Mouse (Mus musculus) Patski (cell line): ENCODE measurements around the gene Cox16. TPM values are rescaled to one million over a fixed set of nuclear protein-coding genes. Genes with fewer than 3 reads are reported as not detected.

ENCODE experiments used
- ATAC-seq: fragments of 100-300 bp; one replicate; pipeline ENCODE4 v1.8.0; 2021
- CTCF ChIA-PET: fragments of 350-600 bp; sonication (Branson Sonifier 250); formaldehyde crosslinking; loops from one replicate; lab custom pipeline; 2022; ENCODE audit warnings: inconsistent platforms; lab: Charles Lee
- POLR2A ChIA-PET: fragments of 350-600 bp; sonication (Branson Sonifier 250); formaldehyde crosslinking; loops from one replicate; lab custom pipeline; 2022; ENCODE audit warnings: antibody characterized with exemption, inconsistent platforms; lab: Charles Lee
- DNase-seq: peaks from one replicate; pipeline ENCODE4 v3.0.0-alpha.2; 2011; ENCODE audit warnings: low read depth, low spot score
- H3K27me3 ChIP-seq: fragments of 371-371 bp; one replicate; pipeline ENCODE4 v1.5.1; 2021
- CTCF ChIP-seq: fragments of 100-300 bp; IDR thresholded peaks from one replicate; pipeline ENCODE4 v1.5.1; 2021
- in situ Hi-C: fragments of 300-500 bp; cut with MboI; formaldehyde crosslinking; loops from 3 replicates; pipeline ENCODE4 v1.11.1; 2018; ENCODE audit warnings: low pct_unique_long_range_greater_than_20kb, mixed read lengths
- polyA plus RNA-seq: library from polyadenylated mRNA; unstranded; gene quantifications from one replicate; pipeline ENCODE4 v1.2.3, GENCODE M21; 2021

Gene Cox16
- polyA plus RNA-seq, 1 experiment from 2014 or later: 18.9 TPM

GRCm38 (mm10) chr12:81324116-81324515 is 160.8 kb downstream of the Cox16 start:
- DNase-seq: no peak
- ChIA-PET POLR2A (no interaction called here), CTCF (no interaction called here)
- H3K27me3 ChIP-seq: peaks cover 45% of the 10 kb centered on the region
- no peak for ATAC-seq
- no peak for TF ChIP-seq CTCF
- in situ Hi-C loops: no loop called here

GRCm38 (mm10) chr12:81321021-81321420 is 163.9 kb downstream of the Cox16 start:
- no peak for DNase-seq
- ATAC-seq: no peak
- CTCF ChIA-PET: no interaction called here
- TF ChIP-seq CTCF: no peak
- in situ Hi-C loops: no loop called here
- POLR2A ChIA-PET: no interaction called here
- H3K27me3 ChIP-seq: peaks cover 42% of the 10 kb centered on the region

- ATAC-seq (no peak), DNase-seq (no peak)
- peaks cover 46% of the 10 kb centered on the region for H3K27me3 ChIP-seq
- CTCF ChIA-PET: no interaction called here
- no peak for TF ChIP-seq CTCF
- POLR2A ChIA-PET: no interaction called here
- in situ Hi-C loops: no loop called here
These were observed 167.1 kb downstream of the Cox16 start for GRCm38 (mm10) chr12:81317811-81318210.

GRCm38 (mm10) chr12:81315953-81316352 is 169.0 kb downstream of the Cox16 start:
- no peak for TF ChIP-seq CTCF
- H3K27me3 ChIP-seq: peaks cover 47% of the 10 kb centered on the region
- DNase-seq (no peak), ATAC-seq (no peak)
- ChIA-PET POLR2A (no interaction called here), CTCF (no interaction called here)
- in situ Hi-C loops: no loop called here

Other genes starting within 250 kb of the Cox16 start
- 0.03 TPM for gene Slc8a3, start 151.9 kb downstream of the Cox16 start, polyA plus RNA-seq
- 0.18 TPM for gene Gm4787, start 105.7 kb downstream of the Cox16 start, polyA plus RNA-seq
- gene Adam4, start 63.2 kb downstream of the Cox16 start, polyA plus RNA-seq: 0.08 TPM
- gene Gm20498, start 47.8 kb upstream of the Cox16 start, polyA plus RNA-seq: 43.8 TPM
- 16.5 TPM for gene Synj2bp, start 47.8 kb upstream of the Cox16 start, polyA plus RNA-seq
- 0.15 TPM for gene Adam21, start 83.3 kb upstream of the Cox16 start, polyA plus RNA-seq
- 38.8 TPM for gene Med6, start 109.9 kb upstream of the Cox16 start, polyA plus RNA-seq
- gene Ttc9, start 146.1 kb upstream of the Cox16 start, polyA plus RNA-seq: 28.1 TPM